Mouse (Mus musculus) limb, embryonic 11.5 days (tissue): ENCODE data around the gene Rad9a. TPM values are rescaled to one million over a fixed set of nuclear protein-coding genes. Genes with fewer than 3 reads are reported as not detected.
A peak's percentile ranks its signal among the peaks of the same experiment; 100 is the strongest.

Experiments
- ATAC-seq: fragments of 200-750 bp; cut with Nextera tagmentation; 2 replicates; pipeline ENCODE4 v1.8.0; 2017; ENCODE audit warnings: low read depth; ENCODE audit not compliant: insufficient number of reproducible peaks, low FRiP score, low TSS enrichment
- DNase-seq: peaks from one replicate; pipeline ENCODE4 v3.0.0-alpha.2; 2015; ENCODE audit warnings: low spot score
- H3K27ac ChIP-seq: fragments of 300-500 bp; sonication (generic); replicated peaks from 2 replicates; pipeline ENCODE4 v1.5.1; 2014; ENCODE audit warnings: low read depth, mild to moderate bottlenecking, low read length
- H3K27me3 ChIP-seq: fragments of 300-500 bp; sonication (generic); 2 replicates; pipeline ENCODE4 v1.6.1; 2014; ENCODE audit warnings: mild to moderate bottlenecking, low read length, mixed read lengths; ENCODE audit not compliant: control insufficient read depth, insufficient read depth
- H3K36me3 ChIP-seq: fragments of 300-500 bp; sonication (generic); 2 replicates; pipeline ENCODE4 v1.6.1; 2014; ENCODE audit warnings: mild to moderate bottlenecking, low read length, moderate library complexity, mixed read lengths; ENCODE audit not compliant: control insufficient read depth, insufficient read depth
- H3K4me1 ChIP-seq: fragments of 300-500 bp; sonication (generic); 2 replicates; pipeline ENCODE4 v1.6.1; 2014; ENCODE audit warnings: low read length, mixed read lengths; ENCODE audit not compliant: control insufficient read depth, insufficient read depth
- H3K4me2 ChIP-seq: fragments of 300-500 bp; sonication (generic); 2 replicates; pipeline ENCODE4 v1.6.1; 2014; ENCODE audit warnings: low read depth, mild to moderate bottlenecking, moderate library complexity; ENCODE audit not compliant: severe bottlenecking
- H3K4me3 ChIP-seq: fragments of 300-500 bp; sonication (generic); 2 replicates; pipeline ENCODE4 v1.5.1; 2014; ENCODE audit warnings: low read depth, low read length
- H3K9ac ChIP-seq: fragments of 300-500 bp; sonication (generic); 2 replicates; pipeline ENCODE4 v1.6.1; 2014; ENCODE audit warnings: mild to moderate bottlenecking, low read length
- H3K9me3 ChIP-seq: fragments of 300-500 bp; sonication (generic); 2 replicates; pipeline ENCODE4 v1.6.1; 2016; ENCODE audit warnings: low read length; ENCODE audit not compliant: control insufficient read depth
- WGBS: fragments of 180-500 bp; shearing (Covaris S2); extraction: QIAGEN DNeasy Blood & Tissue Kit; methylation state at CpG from one replicate; pipeline ENCODE4 v1.1.7; 2014; 5-methylcytosine and 5-hydroxymethylcytosine counted together
- polyA plus RNA-seq: library from polyadenylated mRNA; unstranded; fragments of >200 nt; fragmentation: Nextera tagmentation; extraction: Ambion mirVana; gene quantifications from 2 replicates; pipeline ENCODE4 v1.2.1, GENCODE M21; 2014

Rad9a gene
- polyA plus RNA-seq, 1 experiment from 2014 or later = 52.5 TPM

DNA sequence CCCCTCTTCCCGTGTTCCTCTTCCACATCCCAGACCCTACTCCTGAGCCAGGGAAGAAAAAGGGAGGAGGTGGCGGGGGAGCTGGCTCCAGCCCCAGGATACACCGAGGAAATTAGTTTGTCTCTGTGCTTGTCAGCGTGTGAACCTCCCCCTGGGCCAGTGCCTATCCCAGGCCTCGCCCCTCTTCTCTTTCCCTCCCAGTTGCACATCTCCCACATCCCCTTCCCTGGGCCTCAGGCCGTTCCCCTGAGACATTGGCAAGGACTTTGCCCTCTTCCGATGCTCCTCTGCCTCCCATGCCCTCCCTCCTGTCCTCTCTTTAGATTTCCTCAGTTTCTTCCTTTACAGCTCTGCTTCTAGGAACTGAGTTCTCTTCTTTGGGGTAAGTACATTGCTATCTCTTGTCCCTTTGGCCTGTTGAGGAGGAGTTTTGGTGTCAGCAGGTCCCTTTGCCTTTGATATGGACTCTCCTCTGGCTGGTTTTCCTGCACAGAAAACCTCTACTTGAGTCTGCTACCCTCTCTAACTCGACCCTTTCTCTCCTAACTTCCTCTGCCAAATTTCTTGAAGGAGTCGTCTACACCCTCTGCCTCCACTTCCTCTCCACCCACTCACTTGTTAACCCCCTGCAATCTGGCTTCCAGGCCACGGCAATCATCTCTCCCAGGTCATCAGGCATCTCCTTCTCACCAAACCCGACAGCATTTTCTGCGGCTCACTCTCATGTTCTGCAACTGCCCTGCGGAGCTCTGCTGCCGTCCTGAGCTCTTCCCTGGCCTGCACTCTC is 19.7 kb upstream of the Rad9a start:
- no peak overlapping the region for H3K27ac ChIP-seq
- H3K4me2 ChIP-seq = no peak overlapping the region
- DNase-seq (no peak), ATAC-seq (no peak)
- H3K36me3 ChIP-seq = peaks cover 8% of the 10 kb centered on the region
- 33% methylated on average over 14 of the region's 14 CpGs for WGBS
- no peaks in the 10 kb centered on the region for H3K9me3 ChIP-seq
- H3K9ac ChIP-seq = no peak overlapping the region
- no peaks in the 10 kb centered on the region for H3K27me3 ChIP-seq
- H3K4me3 ChIP-seq = no peak overlapping the region
- peaks cover 24% of the 10 kb centered on the region for H3K4me1 ChIP-seq

DNA sequence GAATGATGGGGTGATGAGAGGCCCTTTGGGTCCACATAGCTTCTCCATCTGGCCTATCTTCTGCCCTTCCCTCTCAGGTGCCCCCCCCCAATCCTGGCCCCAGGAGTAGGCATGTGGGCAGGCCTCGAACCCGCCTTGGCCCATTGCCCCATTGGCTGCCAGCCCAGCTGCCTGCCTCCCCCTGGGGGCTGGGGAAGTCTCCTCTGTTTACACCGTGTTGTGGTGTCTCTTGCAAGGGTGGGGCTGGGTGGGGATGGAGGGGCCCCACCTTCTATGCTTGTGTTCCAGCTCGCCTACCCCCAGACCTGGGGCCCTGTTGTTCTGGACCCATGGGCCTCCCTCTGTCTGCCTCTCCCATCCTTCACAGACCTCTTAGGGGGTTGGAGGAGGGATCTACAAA is 19.0 kb upstream of the Rad9a start:
- H3K9me3 ChIP-seq = no peaks in the 10 kb centered on the region
- ATAC-seq = no peak
- no peak for DNase-seq
- no peak overlapping the region for H3K4me3 ChIP-seq
- no peak overlapping the region for H3K4me2 ChIP-seq
- H3K9ac ChIP-seq = no peak overlapping the region
- H3K4me1 ChIP-seq = peaks cover 30% of the 10 kb centered on the region
- H3K27ac ChIP-seq = no peak overlapping the region
- WGBS = 73% methylated on average over 4 of the region's 4 CpGs
- peaks cover 8% of the 10 kb centered on the region for H3K36me3 ChIP-seq
- no peaks in the 10 kb centered on the region for H3K27me3 ChIP-seq

DNA sequence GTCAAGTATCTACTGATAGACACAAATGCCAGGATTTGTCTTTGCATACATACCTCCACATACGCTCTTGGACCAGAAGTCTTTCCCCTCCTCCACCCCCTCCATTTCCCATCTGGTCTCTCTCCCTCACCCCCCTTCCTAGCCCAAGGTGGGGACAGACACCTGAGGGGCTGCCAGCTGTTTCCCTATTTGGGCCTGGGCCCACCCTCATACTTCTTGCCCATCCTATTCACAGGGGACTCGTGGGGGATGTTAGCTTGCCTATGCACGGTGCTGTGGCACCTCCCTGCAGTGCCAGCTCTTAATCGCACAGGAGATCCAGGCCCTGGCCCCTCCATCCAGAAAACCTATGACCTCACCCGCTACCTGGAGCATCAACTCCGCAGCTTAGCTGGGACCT is 18.5 kb upstream of the Rad9a start:
- H3K36me3 ChIP-seq = peaks cover 8% of the 10 kb centered on the region
- H3K4me2 ChIP-seq = no peak overlapping the region
- no peak overlapping the region for H3K9ac ChIP-seq
- peaks cover 30% of the 10 kb centered on the region for H3K4me1 ChIP-seq
- DNase-seq = no peak
- H3K9me3 ChIP-seq = no peaks in the 10 kb centered on the region
- ATAC-seq = no peak
- no peaks in the 10 kb centered on the region for H3K27me3 ChIP-seq
- no peak overlapping the region for H3K4me3 ChIP-seq
- WGBS = 85% methylated on average over 6 of the region's 6 CpGs
- no peak overlapping the region for H3K27ac ChIP-seq

DNA sequence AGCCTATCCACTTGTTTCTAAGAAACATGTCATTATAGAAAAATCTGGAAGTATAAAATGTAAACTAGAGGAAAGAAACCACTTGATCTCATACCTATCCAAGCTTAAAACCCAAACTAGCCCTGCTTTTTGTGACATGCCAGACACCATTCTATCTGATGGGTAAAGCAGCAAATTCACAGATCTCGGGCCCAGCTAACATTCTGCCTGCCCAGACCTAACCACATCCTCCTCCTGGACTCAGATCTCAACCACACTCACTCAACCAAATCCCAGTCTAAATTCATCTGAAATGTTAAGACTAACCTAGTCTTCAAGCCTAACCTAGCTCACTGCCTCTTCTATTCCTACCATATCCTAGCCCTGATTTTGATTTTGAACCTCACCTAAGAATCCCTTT is 17.3 kb upstream of the Rad9a start:
- 84% methylated on average over 1 of the region's 1 CpGs for WGBS
- H3K4me1 ChIP-seq = peaks cover 33% of the 10 kb centered on the region
- no peak overlapping the region for H3K4me2 ChIP-seq
- DNase-seq (no peak), ATAC-seq (no peak)
- H3K27ac ChIP-seq = no peak overlapping the region
- H3K27me3 ChIP-seq = no peaks in the 10 kb centered on the region
- no peak overlapping the region for H3K9ac ChIP-seq
- no peaks in the 10 kb centered on the region for H3K9me3 ChIP-seq
- H3K4me3 ChIP-seq = no peak overlapping the region
- peaks cover 8% of the 10 kb centered on the region for H3K36me3 ChIP-seq

DNA sequence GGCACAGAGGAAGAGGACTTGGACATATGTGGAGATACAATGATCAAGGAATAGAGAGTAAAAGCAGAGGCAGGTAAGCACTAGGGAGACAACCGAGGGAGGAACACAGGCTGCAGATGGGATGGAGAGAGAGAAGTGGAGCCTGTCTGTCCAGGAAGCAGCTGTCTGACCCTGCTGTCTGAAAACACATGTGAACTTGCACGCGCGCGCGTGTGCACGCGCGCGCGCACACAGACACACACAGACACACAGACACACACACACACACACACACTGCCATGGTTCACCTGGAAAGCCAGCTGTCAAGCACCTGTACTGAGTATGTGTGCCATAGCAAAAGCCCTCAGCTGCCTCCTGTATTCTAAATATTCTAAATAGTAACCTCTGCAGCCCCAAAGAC is 16.8 kb upstream of the Rad9a start:
- 78% methylated on average over 11 of the region's 11 CpGs for WGBS
- Histone ChIP-seq H3K4me3 (no peak overlapping the region), H3K27me3 (no peaks in the 10 kb centered on the region), H3K4me1 (peaks cover 37% of the 10 kb centered on the region), H3K27ac (no peak overlapping the region), H3K4me2 (no peak overlapping the region), H3K9ac (no peak overlapping the region; the same call in 1 of the 2 replicates), H3K9me3 (no peaks in the 10 kb centered on the region), H3K36me3 (peaks cover 8% of the 10 kb centered on the region)
- no peak for DNase-seq
- ATAC-seq = no peak

DNA sequence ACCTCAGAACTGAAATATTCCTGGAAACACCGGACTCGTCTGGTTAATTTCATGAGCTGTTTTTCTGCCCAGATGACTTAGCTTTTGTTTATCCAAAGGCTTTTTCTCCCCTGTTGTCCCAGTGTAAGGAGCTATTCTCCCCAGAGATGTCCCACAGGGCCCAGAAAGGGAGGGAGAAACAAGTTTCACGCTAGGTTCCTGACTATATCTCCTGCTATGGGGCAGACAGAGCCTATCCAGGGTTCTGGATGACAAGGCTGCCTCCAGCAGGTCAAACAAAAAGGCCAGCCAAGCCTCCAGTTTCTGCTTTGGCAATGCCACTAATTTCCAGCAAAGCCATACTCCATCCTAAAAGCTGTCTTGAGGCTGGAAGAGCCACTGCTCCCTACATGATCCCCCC is 16.4 kb upstream of the Rad9a start:
- H3K36me3 ChIP-seq = peaks cover 8% of the 10 kb centered on the region
- DNase-seq = no peak
- H3K27me3 ChIP-seq = no peaks in the 10 kb centered on the region
- H3K9me3 ChIP-seq = no peaks in the 10 kb centered on the region
- no peak overlapping the region; the same call in 1 of the 2 replicates for H3K9ac ChIP-seq
- peak overlapping the region; percentile 86; the same call in 1 of the 2 replicates for H3K4me2 ChIP-seq
- peaks cover 42% of the 10 kb centered on the region for H3K4me1 ChIP-seq
- no peak overlapping the region for H3K27ac ChIP-seq
- WGBS = 46% methylated on average over 3 of the region's 3 CpGs
- no peak overlapping the region for H3K4me3 ChIP-seq
- no peak for ATAC-seq

DNA sequence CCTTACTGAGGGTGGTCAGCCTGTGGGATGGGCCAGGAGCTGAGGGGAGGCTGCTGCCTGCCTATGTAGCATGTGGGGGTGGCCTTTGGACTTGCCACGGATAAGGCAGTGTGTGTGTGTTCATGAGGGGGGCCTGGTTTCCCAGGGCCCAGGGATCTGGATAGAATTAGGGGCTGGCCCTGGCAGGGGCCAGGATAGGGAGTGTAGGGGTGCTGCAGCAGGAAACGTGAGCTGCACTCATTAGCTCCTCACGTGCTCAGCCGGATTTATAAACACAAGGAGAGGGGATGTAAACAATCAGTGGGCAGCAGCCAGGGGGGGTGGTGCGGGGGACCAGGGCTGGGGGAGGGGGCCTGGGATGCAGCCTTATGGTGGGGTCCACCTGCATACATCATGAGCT is 15.7 kb upstream of the Rad9a start:
- Histone ChIP-seq H3K9ac (no peak overlapping the region; the same call in 1 of the 2 replicates), H3K4me2 (peak overlapping the region; percentile 86), H3K9me3 (no peaks in the 10 kb centered on the region), H3K4me3 (no peak overlapping the region), H3K4me1 (peaks cover 47% of the 10 kb centered on the region), H3K36me3 (peaks cover under 1% of the 10 kb centered on the region; the same call in 1 of the 2 replicates), H3K27me3 (no peaks in the 10 kb centered on the region), H3K27ac (peak overlapping the region; percentile 76)
- 0% methylated on average over 4 of the region's 5 CpGs for WGBS
- ATAC-seq (peak; percentile 58), DNase-seq (peak; percentile 57)

DNA sequence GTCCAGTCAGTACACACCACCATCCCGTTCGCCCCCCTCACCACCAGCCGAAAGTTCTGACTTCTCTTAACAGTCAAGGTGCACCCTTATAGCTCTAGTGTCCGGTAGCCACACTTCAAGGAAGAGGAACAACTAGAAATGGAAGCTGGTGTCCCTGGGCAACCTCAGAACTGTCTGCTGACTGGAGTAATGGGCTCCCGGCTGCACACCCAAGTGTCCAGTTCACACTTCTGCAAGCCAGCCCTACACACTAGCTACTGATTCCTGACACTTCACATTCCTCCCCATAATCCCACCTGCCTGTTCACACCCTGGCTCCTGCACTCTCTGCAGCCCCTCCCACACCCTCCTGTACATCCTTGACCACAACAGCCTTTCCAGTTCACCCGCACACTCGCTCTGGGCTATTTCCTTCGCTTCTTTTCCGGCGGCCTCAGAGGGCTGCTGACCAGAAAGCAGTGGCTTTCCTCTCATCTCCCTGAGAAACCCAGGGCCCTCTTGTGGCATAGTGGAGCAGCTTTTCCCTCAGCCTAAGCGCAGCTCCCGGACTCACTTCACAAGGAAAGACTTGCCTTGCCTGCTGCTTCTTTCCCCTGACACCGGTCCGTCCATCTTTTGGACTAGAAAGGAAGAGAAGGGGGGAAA is 14.7 kb upstream of the Rad9a start:
- Histone ChIP-seq H3K9ac (peak overlapping the region; percentile 32), H3K4me1 (peaks cover 57% of the 10 kb centered on the region), H3K27me3 (no peaks in the 10 kb centered on the region), H3K36me3 (no peaks in the 10 kb centered on the region), H3K4me3 (peak overlapping the region; percentile 84), H3K4me2 (peak overlapping the region; percentile 86), H3K9me3 (no peaks in the 10 kb centered on the region), H3K27ac (peak overlapping the region; percentile 76)
- DNase-seq (peak; percentile 62), ATAC-seq (no peak)
- 12% methylated on average over 14 of the region's 14 CpGs for WGBS
